Mouse (Mus musculus) ZHBTc4 (cell line): Measurements from ENCODE around the gene Disp1.

Source experiments
- DNase-seq: peaks from one replicate; pipeline ENCODE4 v3.0.0-alpha.2; 2011; ENCODE audit warnings: low read depth, low spot score

Gene Disp1

DNA sequence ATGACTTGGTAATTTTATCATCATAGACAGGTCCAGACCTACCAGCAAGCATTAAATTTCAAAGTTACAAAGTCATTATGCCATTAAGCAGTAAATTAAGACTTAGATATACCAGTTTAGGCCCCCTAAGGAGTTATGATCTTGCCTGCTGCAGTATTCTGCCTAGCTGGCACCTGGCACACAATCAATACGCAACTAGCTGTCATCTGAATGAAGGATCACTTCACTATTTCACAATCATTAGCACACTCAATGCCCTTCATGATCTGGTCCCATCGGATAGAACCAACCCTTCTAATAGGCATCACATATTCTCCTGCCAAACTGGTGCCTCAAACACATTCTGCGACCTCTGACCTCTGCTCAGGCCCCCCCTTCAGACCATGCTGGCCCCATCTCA lies 14.2 kb downstream of the Disp1 start:
- DNase-seq = no peak

GRCm38 (mm10) chr1:183200926-183201325 lies 20.4 kb downstream of the Disp1 start:
- DNase-seq = no peak

DNA sequence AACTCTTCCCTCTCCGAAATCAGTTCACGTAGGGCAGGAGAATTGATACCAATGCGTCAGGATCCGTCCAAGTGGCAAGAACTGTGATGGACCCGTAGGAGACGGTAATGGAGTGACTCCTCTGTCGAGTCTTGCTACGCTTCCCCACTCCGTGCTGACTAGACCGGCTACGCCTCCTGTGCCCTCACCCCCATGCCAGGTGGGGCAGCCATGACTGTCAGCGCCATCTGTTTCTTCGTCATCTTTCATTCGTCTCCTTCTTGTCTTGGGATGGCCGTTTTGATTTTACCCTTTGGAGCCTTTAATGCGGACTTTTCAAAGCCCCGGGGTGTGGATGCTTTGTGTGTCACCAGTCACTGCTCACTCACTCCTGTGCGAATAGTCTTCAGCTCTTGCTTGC lies 26.6 kb downstream of the Disp1 start:
- DNase-seq = no peak

DNA sequence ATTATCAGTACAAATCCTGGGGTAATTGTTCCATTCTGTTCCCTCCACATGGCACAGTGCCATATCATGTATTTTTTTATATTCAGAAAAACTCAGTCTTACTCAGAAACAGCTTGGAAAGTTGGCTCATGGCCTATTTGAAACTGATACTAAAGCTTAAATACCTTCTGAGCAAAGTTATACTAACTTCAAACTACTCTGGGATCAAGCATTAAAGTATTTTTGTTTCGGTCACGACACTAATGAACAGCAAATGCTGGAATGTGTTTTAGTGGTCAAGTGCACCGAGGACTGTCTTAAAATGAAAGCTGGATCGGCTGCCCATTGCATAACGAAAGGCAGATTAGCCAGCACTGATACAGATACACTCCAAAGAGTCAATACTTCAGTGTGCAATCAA lies 27.2 kb downstream of the Disp1 start:
- no peak for DNase-seq

DNA sequence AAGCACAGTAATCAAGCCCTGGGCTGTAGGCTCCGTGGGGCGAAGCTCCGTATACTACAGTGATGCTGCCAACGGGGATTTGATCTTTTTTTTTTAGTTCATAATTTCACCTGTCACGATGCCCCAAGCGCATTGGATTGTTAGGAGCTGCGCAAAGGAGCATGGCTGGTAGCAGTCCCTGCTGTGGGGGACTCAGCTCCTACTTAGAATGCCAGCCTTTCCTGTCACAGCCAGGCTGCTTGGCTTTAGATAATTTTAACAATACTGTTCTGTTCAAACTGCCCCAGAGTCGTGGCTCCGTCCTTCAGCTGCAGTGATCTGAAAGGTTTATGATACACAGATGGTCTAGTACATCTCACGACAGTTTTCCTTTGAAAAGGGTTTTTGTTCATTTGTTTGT lies 29.9 kb downstream of the Disp1 start:
- DNase-seq = no peak

DNA sequence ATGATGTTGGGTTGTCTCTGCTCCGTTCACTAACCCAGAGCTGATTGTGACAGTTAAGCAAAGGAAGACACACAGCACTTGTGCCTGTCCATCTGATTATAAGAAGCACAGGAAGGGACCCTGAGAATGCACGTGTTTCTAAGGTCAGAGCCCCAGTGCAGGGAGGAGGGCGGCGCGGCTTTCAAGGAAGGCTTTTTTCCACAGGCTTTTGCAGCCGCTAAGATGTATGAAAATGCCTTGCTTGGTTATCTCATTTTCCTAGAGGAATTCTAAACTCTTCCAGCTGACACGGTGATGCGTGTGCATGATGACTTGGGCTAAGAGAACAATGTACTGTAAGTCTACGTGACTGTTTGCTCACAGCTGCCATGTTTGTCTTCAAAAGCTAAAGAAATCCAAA lies 30.9 kb downstream of the Disp1 start:
- DNase-seq = no peak

GRCm38 (mm10) chr1:183189014-183189662 lies 32.2 kb downstream of the Disp1 start:
- DNase-seq = no peak

GRCm38 (mm10) chr1:183188115-183189013 lies 33.0 kb downstream of the Disp1 start:
- no peak for DNase-seq

DNA sequence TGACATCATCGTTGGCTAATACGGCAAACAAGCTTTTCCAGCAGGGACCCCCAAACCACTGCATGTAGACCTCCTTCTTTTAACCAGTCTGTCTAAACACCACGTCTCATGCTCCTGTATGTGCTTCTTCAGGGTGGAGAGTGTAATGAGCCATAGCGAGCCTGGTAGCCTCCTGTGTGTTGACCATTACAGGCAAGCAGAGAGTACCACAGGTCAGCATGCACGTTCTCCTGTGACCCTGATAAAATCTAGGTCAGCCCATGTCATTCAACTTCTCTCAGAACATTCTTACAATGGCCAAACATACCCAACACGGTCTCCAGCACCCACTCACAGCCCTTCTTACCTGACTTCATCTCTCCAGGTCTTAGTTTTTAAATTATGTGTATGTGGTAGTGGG lies 35.8 kb downstream of the Disp1 start:
- no peak for DNase-seq

DNA sequence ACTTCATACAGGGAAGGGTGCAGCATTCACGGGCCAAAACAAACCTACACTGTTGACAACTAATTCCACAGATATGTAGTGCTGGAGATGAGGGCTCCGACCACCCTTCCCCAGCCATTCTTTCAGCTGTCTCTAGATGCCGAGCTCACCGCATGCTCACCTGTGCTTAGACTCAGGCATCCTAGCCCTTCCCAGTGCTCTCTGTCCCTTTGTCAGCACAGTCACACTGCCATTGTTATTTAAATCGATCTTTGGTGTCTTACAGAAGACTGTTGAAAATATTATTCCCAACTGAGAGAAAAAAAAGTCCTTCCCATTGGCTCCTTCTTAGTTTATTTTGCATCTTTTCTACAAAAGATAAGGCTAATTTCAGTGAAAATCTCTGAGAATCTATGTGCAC lies 36.6 kb downstream of the Disp1 start:
- peak; percentile 59 for DNase-seq

DNA sequence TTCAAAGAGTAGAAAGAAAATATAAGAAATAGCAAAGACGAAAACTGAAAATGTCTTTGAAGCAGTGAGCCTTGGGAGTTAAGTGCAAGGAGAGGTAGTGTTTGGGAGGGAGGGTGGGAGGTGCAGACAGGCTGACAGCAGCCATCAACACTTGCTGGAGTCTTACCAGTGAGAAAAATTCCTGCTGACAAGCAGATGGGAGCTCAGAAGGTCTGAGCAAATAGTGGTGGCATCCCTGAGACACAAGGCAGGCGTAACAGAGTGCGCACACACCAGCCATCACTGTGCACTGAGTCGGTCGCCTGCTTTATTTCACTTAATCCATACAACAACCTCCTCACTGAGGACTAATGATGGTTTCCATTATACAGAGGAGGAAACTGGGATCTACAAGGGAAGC lies 37.8 kb downstream of the Disp1 start:
- no peak for DNase-seq

DNA sequence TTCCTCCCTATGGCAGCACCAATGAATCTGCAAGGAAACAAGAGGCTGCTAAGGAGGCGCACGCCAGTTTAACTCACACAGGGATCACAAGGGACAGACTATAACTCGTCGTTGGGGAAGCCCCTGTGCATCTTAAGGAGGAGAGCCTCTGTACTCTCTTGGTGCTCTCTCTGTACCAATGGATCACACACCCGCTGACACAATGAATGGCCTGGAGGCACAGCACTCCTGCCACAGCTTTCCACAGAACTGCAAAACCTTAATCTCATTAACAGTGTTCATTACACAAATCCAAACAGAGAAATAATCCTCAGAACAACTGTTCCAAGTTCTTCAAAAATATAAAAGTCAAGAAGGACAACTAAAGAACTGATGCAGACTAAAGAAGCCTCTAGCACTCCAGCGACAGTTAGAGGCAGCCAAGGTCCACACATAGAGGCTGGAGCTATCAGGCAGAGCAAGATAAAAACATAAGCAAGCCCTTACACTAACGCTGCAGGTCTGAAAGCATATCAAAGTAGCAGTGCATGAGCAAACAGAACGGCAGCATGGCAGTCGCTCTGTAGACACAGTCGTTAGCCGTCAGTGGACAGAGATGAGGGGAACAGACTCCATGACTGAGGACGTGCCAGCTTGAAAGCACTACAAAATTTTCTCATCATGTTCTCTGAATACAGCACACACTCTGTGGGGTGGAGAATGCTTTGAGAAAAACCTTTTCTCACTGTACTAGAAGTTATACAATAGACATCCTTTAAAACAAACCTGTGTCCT lies 38.5 kb downstream of the Disp1 start:
- DNase-seq = no peak

GRCm38 (mm10) chr1:183181030-183181395 lies 40.3 kb downstream of the Disp1 start:
- DNase-seq = no peak

DNA sequence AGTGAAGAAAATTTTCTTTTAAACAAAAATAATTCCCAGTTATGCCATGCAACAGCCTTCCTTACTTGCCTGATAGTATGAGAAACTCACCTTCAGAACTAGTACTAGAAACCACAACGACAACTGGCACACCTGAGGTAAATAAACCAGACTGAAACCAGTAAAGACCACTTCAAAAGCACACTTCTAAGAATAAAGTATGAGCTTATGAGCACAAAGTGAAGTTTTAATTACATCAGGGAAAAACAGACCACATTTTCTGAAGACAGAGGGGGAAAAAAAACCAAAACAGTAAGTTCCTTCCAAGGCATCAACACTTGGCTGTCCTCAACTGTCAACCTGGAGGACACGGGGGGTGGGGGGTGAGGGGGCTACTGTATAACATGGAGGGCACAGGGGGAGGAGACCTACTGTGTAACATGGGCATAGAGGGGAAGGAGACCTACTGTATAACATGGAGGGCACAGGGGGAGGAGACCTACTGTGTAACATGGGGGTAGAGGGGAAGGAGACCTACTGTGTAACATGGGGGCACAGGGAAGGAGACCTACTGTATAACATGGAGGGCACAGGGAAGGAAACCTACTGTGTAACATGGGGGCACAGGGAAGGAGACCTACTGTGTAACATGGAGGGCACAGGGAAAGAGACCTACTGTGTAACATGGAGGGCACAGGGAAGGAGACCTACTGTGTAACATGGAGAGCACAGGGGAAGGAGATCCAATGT lies 40.9 kb downstream of the Disp1 start:
- DNase-seq = no peak

DNA sequence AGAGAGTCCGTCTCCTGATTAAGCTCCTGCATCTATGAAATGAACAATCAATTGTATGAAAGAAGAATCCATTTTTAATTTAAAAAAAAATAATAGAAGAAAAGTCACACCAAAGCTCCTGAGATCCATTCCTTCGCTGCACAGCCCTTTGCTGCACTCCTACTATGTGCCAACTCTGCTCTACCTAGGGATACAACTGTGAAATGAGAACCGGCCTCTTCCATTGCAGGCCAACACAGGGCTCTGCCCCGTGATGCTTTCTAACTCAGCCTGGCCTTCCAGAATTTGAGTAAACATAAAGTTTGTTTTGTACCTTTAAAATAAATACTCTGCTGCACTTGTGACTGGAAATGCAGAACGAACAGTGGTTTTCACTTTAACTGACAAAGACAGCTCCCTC lies 42.0 kb downstream of the Disp1 start:
- no peak for DNase-seq

- no peak for DNase-seq
These were observed 46.1 kb downstream of the Disp1 start for GRCm38 (mm10) chr1:183175236-183175635.

DNA sequence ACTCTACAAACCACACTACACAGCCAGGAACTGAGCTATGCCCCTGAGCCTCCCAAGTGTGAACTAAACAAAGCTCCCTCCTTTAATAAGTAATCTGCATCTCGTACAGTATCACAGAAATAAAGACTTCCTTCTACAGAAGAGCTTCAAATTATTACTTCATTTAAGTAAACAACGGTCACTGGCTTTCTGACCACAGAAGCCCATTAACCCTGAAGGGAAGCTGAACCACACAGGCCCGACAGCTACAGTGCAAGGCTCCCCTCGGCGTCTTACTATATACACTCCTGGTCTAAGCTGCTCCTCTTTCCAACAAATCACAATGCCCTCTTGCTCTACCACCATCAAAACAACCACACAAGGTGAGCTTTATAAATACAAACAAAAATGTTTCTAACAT lies 50.2 kb downstream of the Disp1 start:
- no peak for DNase-seq

DNA sequence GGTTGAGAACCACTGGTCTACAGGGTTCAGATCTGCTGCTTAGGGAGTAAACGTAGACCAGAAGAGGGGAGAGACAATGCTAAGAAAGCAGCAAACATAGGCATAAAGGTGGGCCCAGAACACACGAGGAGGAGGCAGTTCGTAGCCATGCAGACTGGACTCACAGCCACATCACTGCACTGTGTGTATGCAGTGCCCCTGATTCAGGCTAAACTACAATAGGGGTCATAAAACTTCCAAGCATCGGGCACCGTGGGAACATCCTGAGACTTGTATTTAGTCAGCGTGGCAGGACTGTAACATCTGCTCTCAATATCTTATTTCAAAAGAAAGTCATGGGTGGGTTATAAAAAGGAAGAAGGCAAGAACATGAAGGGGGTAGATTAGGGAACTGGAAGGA lies 52.9 kb downstream of the Disp1 start:
- no peak for DNase-seq

- no peak for DNase-seq
These were observed 53.5 kb downstream of the Disp1 start for GRCm38 (mm10) chr1:183167776-183168175.

DNA sequence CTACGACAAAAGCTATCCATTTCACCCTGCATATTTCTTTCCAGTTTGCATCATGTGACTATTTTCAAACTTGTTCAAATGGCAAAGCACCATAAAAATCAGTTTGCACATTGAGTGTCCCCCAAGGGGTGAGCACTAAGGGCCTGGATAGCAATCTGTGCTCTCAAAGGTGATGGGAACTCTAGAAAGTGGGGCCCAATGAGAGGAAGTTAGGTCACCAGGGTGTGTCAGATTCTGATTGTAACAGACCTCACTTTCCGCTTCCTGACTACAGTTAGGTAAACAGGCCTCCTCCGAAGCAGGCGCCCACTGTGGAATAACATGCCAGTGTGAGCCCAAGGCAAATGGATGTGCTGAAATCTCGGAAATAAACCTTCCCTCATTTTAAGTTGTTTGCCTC lies 54.6 kb downstream of the Disp1 start:
- DNase-seq = no peak

DNA sequence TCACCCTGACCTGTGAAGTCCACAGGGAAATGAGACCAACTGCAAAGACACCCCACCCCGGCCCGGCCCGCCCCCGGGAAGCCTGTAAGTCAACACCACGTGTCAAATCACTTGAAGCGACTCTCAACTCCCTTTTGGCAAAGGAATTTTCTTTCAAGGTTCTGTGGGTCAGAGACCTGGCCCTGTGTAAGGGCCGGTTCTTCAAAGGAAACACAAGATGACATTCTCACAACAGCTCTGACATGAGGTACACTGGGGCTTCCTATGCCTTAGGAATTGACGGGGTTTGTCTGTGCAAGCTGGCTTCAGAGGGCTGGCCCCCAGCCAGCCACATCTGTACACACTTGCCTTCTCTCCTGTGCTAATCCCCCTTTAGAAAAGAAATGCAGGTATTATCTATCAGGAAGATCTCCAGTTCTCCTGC lies 56.7 kb downstream of the Disp1 start:
- no peak for DNase-seq

DNA sequence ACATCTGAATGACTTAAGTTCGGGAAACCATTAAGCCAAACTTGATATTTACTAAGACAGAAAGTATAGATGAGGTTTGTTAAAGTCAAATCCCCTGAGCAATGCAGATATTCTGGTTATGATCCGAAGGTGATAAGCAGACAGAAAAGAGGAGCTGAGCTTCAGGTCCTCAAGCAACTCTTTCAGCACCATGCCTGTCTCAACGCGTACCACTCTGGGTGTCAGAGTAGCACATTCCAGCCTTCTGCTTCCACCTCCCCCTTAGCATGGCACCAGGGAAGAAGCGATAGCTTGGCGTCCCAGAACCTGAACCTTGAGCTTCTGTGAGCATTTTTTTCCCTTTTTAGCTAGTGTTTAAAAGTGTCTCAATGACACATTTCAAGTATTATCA lies 57.1 kb downstream of the Disp1 start:
- DNase-seq = no peak
